Mouse (Mus musculus): ENCODE measurements around the gene Mfap4. TPM values are rescaled to one million over a fixed set of nuclear protein-coding genes. Genes with fewer than 3 reads are reported as not detected.

Gene Mfap4
- polyA plus RNA-seq, 1 experiment from 2014 or later: 615 TPM

GRCm38 (mm10) chr11:61489085-61489484, 3.9 kb downstream of the Mfap4 start:
- no peak overlapping the region for H3K4me2 ChIP-seq
- H3K27ac ChIP-seq (ENCODE audit: low read depth): no peak overlapping the region; the same call in 1 of the 2 replicates
- no peak for TF ChIP-seq CTCF (IDR thresholded peaks at IDR 0.05; ENCODE audit: low read depth)
- H3K27me3 ChIP-seq (ENCODE audit: insufficient read depth, low read length): no peaks in the 10 kb centered on the region
- H3K4me3 ChIP-seq (ENCODE audit: low read depth, low read length): no peak overlapping the region
- DNase-seq: no peak
- ATAC-seq (ENCODE audit: insufficient read depth): no peak
- H3K36me3 ChIP-seq (ENCODE audit: insufficient read depth): peaks cover 53% of the 10 kb centered on the region
- peaks cover 19% of the 10 kb centered on the region; the same call in 1 of the 2 replicates for H3K4me1 ChIP-seq (ENCODE audit: insufficient read depth)
- WGBS: 64% methylated on average over 2 of the region's 2 CpGs
- no peaks in the 10 kb centered on the region for H3K9me3 ChIP-seq (ENCODE audit: low read depth, low read length)
- H3K9ac ChIP-seq: no peak overlapping the region

GRCm38 (mm10) chr11:61489874-61490273, 4.6 kb downstream of the Mfap4 start:
- WGBS: 90% methylated on average over 8 of the region's 8 CpGs
- Histone ChIP-seq H3K4me1 (ENCODE audit: insufficient read depth) (peaks cover 13% of the 10 kb centered on the region; the same call in 1 of the 2 replicates), H3K9me3 (ENCODE audit: low read depth, low read length) (no peaks in the 10 kb centered on the region), H3K4me3 (ENCODE audit: low read depth, low read length) (no peak overlapping the region), H3K27ac (ENCODE audit: low read depth) (no peak overlapping the region), H3K36me3 (ENCODE audit: insufficient read depth) (peaks cover 53% of the 10 kb centered on the region), H3K4me2 (no peak overlapping the region), H3K27me3 (ENCODE audit: insufficient read depth, low read length) (no peaks in the 10 kb centered on the region), H3K9ac (no peak overlapping the region)
- no peak for DNase-seq
- 0 out of 2 replicates have a peak, but pooled peaks have one; percentile 5 for TF ChIP-seq CTCF (IDR thresholded peaks at IDR 0.05; ENCODE audit: low read depth)
- ATAC-seq (ENCODE audit: insufficient read depth): no peak

- Histone ChIP-seq H3K4me2 (no peak overlapping the region), H3K4me3 (ENCODE audit: low read depth, low read length) (no peak overlapping the region), H3K9me3 (ENCODE audit: low read depth, low read length) (no peaks in the 10 kb centered on the region), H3K4me1 (ENCODE audit: insufficient read depth) (peaks cover 15% of the 10 kb centered on the region; the same call in 1 of the 2 replicates), H3K27me3 (ENCODE audit: insufficient read depth, low read length) (no peaks in the 10 kb centered on the region), H3K9ac (no peak overlapping the region), H3K36me3 (ENCODE audit: insufficient read depth) (peaks cover 53% of the 10 kb centered on the region), H3K27ac (ENCODE audit: low read depth) (no peak overlapping the region)
- 82% methylated on average over 22 of the region's 22 CpGs for WGBS
- TF ChIP-seq CTCF (IDR thresholded peaks at IDR 0.05; ENCODE audit: low read depth): no peak
- DNase-seq (no peak), ATAC-seq (ENCODE audit: insufficient read depth) (no peak)
Observed at GRCm38 (mm10) chr11:61490944-61491520, 5.8 kb downstream of the Mfap4 start.

- Histone ChIP-seq H3K9ac (peak overlapping the region; percentile 78), H3K27me3 (ENCODE audit: insufficient read depth, low read length) (no peaks in the 10 kb centered on the region), H3K4me1 (ENCODE audit: insufficient read depth) (0 out of 2 replicates have a peak, but pooled peaks cover 11% of the 10 kb centered on the region), H3K27ac (ENCODE audit: low read depth) (peak overlapping the region; percentile 88; the same call in 1 of the 2 replicates), H3K4me2 (peak overlapping the region; percentile 82), H3K36me3 (ENCODE audit: insufficient read depth) (peaks cover 50% of the 10 kb centered on the region), H3K9me3 (ENCODE audit: low read depth, low read length) (no peaks in the 10 kb centered on the region), H3K4me3 (ENCODE audit: low read depth, low read length) (peak overlapping the region; percentile 75)
- ATAC-seq (ENCODE audit: insufficient read depth) (no peak), DNase-seq (no peak)
- WGBS: 55% methylated on average over 12 of the region's 12 CpGs
- no peak for TF ChIP-seq CTCF (IDR thresholded peaks at IDR 0.05; ENCODE audit: low read depth)
Observed at GRCm38 (mm10) chr11:61492749-61493401, 7.6 kb downstream of the Mfap4 start.

GRCm38 (mm10) chr11:61493525-61494128, 8.4 kb downstream of the Mfap4 start:
- Histone ChIP-seq H3K9me3 (ENCODE audit: low read depth, low read length) (no peaks in the 10 kb centered on the region), H3K36me3 (ENCODE audit: insufficient read depth) (peaks cover 42% of the 10 kb centered on the region)
- peak; percentile 56 for ATAC-seq (ENCODE audit: insufficient read depth)

GRCm38 (mm10) chr11:61494129-61494997, 9.1 kb downstream of the Mfap4 start, which contains the start of gene Mapk7:
Gene Mapk7, minus strand, starts transcription at chr11:61494406.
- peak; percentile 100 for DNase-seq

More at GRCm38 (mm10) chr11:61493525-61494128, 8.4 kb downstream of the Mfap4 start:
- H3K4me1 ChIP-seq (ENCODE audit: insufficient read depth): 0 out of 2 replicates have a peak, but pooled peaks cover 9% of the 10 kb centered on the region
- H3K27ac ChIP-seq (ENCODE audit: low read depth): peak overlapping the region; percentile 88
- under 1% methylated on average over 50 of the region's 50 CpGs for WGBS
- peak overlapping the region; percentile 82 for H3K4me2 ChIP-seq
- H3K4me3 ChIP-seq (ENCODE audit: low read depth, low read length): peak overlapping the region; percentile 75
- DNase-seq: peak; percentile 43
- no peaks in the 10 kb centered on the region for H3K27me3 ChIP-seq (ENCODE audit: insufficient read depth, low read length)
- TF ChIP-seq CTCF (IDR thresholded peaks at IDR 0.05; ENCODE audit: low read depth): no peak
- H3K9ac ChIP-seq: peak overlapping the region; percentile 78

More at GRCm38 (mm10) chr11:61494129-61494997, 9.1 kb downstream of the Mfap4 start, which contains the start of gene Mapk7:
- peak within 1 kb of the TSS; percentile 82 for H3K4me2 ChIP-seq
- no peaks in the 10 kb centered on the region for H3K9me3 ChIP-seq (ENCODE audit: low read depth, low read length)
- peak within 1 kb of the TSS; percentile 78 for H3K9ac ChIP-seq
- H3K27me3 ChIP-seq (ENCODE audit: insufficient read depth, low read length): no peaks in the 10 kb centered on the region
- peak within 1 kb of the TSS; percentile 75 for H3K4me3 ChIP-seq (ENCODE audit: low read depth, low read length)
- H3K36me3 ChIP-seq (ENCODE audit: insufficient read depth): peaks cover 35% of the 10 kb centered on the region
- H3K27ac ChIP-seq (ENCODE audit: low read depth): peak within 1 kb of the TSS; percentile 90
- 0 out of 2 replicates have a peak, but pooled peaks cover 9% of the 10 kb centered on the region for H3K4me1 ChIP-seq (ENCODE audit: insufficient read depth)
- WGBS: under 1% methylated on average over 62 of the region's 62 CpGs
- ATAC-seq (ENCODE audit: insufficient read depth): peak; percentile 96
- no peak for TF ChIP-seq CTCF (IDR thresholded peaks at IDR 0.05; ENCODE audit: low read depth)

All from lung, embryonic 14.5 days (tissue).